Mouse (Mus musculus): ENCODE data around the gene Cpa2.

DNA sequence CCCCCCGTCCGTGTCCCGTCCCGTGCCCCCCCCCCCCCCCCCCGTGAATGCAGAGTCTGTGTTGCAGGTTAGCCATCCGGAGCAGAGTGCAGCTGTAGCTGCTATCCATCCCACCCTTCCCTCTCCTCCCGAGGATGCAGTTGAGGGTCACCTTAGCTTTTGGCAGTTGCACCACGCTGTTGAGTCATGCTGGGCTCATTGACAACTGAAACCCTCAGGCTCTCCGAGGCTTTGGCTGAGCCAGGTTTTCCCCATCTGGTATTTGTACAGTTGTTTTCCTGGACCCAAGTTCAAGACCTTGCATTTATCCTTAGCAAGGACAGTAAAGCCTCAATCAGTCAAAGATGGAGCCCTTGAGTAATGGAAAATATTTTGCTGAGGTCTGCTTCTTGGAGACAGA, 14.7 kb downstream of the Cpa2 start:
- TF ChIP-seq POLR2A (IDR thresholded peaks at IDR 0.05; ENCODE audit: low read depth, low read length) (no peak), CTCF (IDR thresholded peaks at IDR 0.05; ENCODE audit: borderline replicate concordance, insufficient read depth, low read length) (no peak)
